Mouse (Mus musculus): ENCODE results near the gene Inha.

GRCm38 (mm10) chr1:75507006-75507405 is at the start of gene Inha:
- TF ChIP-seq POLR2A (IDR thresholded peaks at IDR 0.05; ENCODE audit: control insufficient read depth in 1 of 2, insufficient read depth in 1 of 2, low read depth in 1 of 2, low read length in 2 of 2, poor library complexity in 1 of 2) (no peak), GATA1 (IDR thresholded peaks at IDR 0.05; ENCODE audit: low read depth, low read length) (no peak), CTCF (IDR thresholded peaks at IDR 0.05 in 2 of 3, conservative IDR thresholded peaks at IDR 0.05 in 1 of 3; ENCODE audit: control insufficient read depth in 1 of 3, insufficient read depth in 1 of 3, low read depth in 2 of 3, low read length in 3 of 3, poor library complexity in 1 of 3, severe bottlenecking in 1 of 3) (no peak), BHLHE40 (IDR thresholded peaks at IDR 0.05; ENCODE audit: borderline replicate concordance, low read depth, low read length) (no peak), MYB (IDR thresholded peaks at IDR 0.05; ENCODE audit: low read depth, low read length) (no peak), ZMIZ1 (IDR thresholded peaks at IDR 0.05; ENCODE audit: low read depth, low read length) (no peak), TAL1 (IDR thresholded peaks at IDR 0.05; ENCODE audit: low read length) (no peak), MEF2A (IDR thresholded peaks at IDR 0.05; ENCODE audit: extremely low read depth, insufficient replicate concordance, low read depth, low read length, poor library complexity, severe bottlenecking) (no peak), EP300 (IDR thresholded peaks at IDR 0.05; ENCODE audit: low read depth in 1 of 2, low read length in 2 of 2) (no peak), POLR2AphosphoS2 (IDR thresholded peaks at IDR 0.05; ENCODE audit: low read length) (no peak), RAD21 (IDR thresholded peaks at IDR 0.05; ENCODE audit: low read depth, low read length) (no peak), CHD2 (IDR thresholded peaks at IDR 0.05; ENCODE audit: low read length) (no peak), ZKSCAN1 (IDR thresholded peaks at IDR 0.05; ENCODE audit: low read depth, low read length) (no peak)
